Mouse (Mus musculus): Measurements from ENCODE around the gene Cog5. TPM values are rescaled to one million over a fixed set of nuclear protein-coding genes. Genes with fewer than 3 reads are reported as not detected.
A peak's percentile ranks its signal among the peaks of the same experiment; 100 is the strongest.

Gene Cog5
- total RNA-seq, 2 experiments from 2014 or later, result 35.5 to 44.6 TPM

DNA sequence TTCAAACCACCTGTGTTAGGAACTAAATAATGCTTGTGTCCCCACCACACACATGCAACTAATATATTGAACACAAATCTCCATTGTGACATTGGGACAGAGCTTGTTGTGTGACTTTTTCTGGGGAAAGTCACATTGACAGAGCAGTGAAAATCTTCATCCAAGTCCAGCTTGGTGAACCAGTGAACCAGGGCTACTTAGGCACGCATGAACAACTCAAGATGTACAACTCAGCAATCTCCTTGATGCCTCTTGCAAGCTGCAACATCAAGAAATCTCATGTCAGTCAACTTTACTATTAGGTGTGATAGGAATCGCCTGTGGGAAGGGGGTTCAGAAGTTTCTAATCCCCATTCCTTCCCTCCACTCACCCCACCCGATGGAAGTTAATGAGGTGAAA is 169.0 kb downstream of the Cog5 start:
- no peak for DNase-seq

- DNase-seq, result no peak
Measured at GRCm38 (mm10) chr12:31824831-31825230, 170.2 kb downstream of the Cog5 start.

GRCm38 (mm10) chr12:31825821-31826220 is 171.2 kb downstream of the Cog5 start:
- peak; percentile 1 to 4 for DNase-seq

DNA sequence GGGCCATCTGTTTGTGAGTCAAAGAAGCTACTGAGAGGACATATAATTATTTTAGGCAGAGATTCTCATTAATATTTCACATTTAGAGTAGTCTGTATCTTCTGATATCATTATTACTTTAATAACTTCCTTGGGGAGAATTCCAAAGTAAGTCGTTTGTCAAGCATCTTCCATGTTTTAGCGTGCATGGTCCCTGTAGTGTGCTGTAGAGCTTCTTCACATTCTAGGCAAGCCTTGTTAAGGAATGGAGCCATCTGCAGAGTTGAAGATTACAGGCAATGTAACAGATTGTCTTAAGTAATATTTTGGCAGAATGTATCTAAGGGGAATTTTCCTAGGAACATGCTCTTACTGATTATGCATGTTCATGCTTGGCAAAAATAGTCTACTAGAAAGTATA is 171.8 kb downstream of the Cog5 start:
- no peak for DNase-seq

DNA sequence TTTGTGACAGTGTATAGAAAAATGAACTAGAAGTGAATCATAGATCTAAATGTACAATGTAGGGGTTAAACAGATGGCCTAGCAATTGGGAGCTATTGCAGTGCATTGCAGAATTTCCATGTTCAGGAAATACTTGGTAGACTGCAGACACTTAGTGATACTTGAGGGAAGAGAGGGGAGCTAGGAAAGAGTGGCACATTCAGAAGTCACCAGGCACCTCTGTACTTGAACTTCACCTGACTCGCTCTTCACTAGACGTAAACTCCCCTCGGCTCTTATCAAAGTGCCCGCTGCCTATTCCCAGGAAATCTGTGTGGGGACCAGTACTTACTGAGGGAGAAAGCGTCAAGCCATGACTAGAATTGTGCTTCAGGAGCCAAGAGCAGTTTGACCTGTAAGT is 180.8 kb downstream of the Cog5 start:
- DNase-seq, result no peak

DNA sequence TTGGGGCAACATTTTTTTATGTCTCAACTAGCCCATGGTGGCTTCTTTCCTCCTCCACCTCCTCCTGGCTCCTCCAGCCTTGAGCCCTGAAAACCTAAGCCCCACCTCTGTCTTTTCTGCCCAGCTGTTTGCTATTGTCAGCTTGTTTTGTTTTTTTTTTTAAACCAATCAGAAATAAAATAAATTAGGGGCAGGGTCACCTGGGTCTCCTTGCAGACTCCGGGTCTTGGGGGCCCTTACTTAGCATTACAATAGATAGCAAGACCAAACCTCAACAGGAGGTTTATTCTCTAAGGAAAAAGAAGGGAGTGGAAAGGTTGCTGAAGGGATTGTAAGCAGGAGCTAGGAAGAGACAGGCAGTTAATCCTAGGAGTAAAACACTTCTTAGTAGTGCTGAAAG is 181.5 kb downstream of the Cog5 start:
- DNase-seq, result no peak

DNA sequence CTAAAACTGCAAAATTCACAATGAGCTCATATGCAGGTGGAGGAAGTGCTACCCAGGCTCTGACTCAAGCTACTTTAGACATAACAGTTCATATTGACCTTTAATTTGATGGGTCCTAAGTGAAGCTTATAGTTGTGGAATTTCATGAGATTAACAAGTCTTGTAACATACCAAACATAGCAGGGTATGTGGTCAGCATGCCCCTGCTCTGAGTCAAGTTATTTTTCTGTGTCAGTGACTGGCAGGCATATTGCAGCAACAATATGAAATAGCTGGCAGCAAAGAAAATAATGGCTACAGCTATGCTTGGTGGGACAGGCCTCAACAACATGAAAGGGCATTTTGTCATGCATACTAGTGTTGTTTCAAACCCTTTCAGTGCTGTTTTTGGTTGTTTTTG is 183.9 kb downstream of the Cog5 start:
- no peak for DNase-seq

DNA sequence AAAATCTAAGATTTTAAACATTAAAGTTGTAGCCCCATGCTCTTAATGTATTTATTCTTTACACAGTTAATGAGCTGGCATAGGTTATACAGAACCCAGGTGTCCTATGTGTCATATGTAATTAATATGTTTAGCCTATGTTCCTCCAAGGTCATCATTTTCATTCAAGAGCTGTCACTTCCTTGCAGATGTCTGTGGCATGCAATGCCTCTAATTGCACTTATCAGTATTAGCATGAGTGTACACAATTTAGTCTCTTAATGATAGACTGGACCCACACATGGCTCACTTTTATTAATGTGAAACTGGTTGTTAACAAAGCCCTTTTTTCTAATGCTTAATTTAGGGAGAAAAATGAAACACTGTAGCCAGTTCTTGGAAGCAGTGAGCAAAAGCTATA is 184.6 kb downstream of the Cog5 start:
- no peak for DNase-seq

- no peak for DNase-seq
Measured at GRCm38 (mm10) chr12:31846077-31846476, 191.4 kb downstream of the Cog5 start.

- DNase-seq, result peak; percentile 75 to 76
Measured at GRCm38 (mm10) chr12:31848630-31849415, 194.2 kb downstream of the Cog5 start.

GRCm38 (mm10) chr12:31849601-31850000 is 194.9 kb downstream of the Cog5 start:
- DNase-seq, result no peak

GRCm38 (mm10) chr12:31854039-31854438 is 199.4 kb downstream of the Cog5 start:
- no peak for DNase-seq

GRCm38 (mm10) chr12:31854817-31855216 is 200.1 kb downstream of the Cog5 start:
- peak; percentile 21 to 43 for DNase-seq

GRCm38 (mm10) chr12:31857784-31858183 is 203.1 kb downstream of the Cog5 start:
- DNase-seq, result no peak

- DNase-seq, result no peak
Measured at GRCm38 (mm10) chr12:31862668-31863538, 208.2 kb downstream of the Cog5 start.

- no peak for DNase-seq
Measured at GRCm38 (mm10) chr12:31876775-31877174, 222.1 kb downstream of the Cog5 start.

GRCm38 (mm10) chr12:31882736-31883135 is 228.1 kb downstream of the Cog5 start:
- peak in 1 of 2 experiments; percentile 10 for DNase-seq

GRCm38 (mm10) chr12:31884365-31884764 is 229.7 kb downstream of the Cog5 start:
- DNase-seq, result no peak

GRCm38 (mm10) chr12:31885084-31885483 is 230.4 kb downstream of the Cog5 start:
- DNase-seq, result no peak

GRCm38 (mm10) chr12:31885844-31886606 is 231.4 kb downstream of the Cog5 start:
- no peak for DNase-seq

DNA sequence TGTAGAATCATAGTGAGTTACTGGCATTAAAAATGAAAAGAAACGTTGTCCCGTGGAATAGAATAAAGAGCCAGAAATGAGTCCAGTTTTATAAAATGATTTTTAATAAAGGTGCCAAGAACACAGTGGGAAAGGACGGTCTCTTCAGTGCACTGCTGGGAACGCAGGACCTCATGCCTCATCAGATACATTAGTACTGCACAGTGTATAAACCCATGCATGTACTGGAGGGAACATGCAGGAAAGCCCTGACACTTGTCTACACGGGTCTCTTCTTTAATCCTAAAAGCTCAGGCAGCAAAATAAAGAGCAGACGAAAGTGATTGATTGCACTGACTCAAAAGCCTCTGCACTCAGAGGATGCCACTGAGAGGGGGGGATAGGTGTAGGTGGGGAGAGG is 236.0 kb downstream of the Cog5 start:
- no peak for DNase-seq

- no peak for DNase-seq
Measured at GRCm38 (mm10) chr12:31892079-31892478, 237.4 kb downstream of the Cog5 start.

- no peak for DNase-seq
Measured at GRCm38 (mm10) chr12:31892771-31893170, 238.1 kb downstream of the Cog5 start.
